11 mouse cellular contexts compared by ENCODE assay signal in the genomic region with DNA sequence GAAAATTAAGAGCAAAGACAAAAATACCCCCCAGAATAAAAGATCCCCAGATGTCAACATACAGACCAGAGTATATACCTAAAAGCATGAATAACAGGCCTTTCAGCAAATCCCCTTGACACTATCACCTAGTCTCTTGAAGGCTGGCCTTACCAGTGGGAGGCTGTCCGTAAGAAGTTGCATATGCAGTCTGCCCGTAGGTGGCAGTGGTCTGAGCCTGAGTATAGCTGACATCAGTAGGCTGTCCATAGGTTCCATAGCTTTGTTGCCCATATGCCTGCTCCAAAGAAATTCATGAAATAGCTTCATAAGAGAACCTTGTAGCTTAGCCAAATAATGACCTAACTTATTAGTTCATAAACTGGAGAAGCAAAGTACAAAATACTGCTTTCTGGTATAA. TPM values are rescaled to one million over a fixed set of nuclear protein-coding genes. Genes with fewer than 3 reads are reported as not detected.
A peak's percentile ranks its signal among the peaks of the same experiment; 100 is the strongest.
DNase-seq lines count a peak whose midpoint lies in the region; ATAC-seq and TF ChIP-seq lines count a peak whose summit lies in the region.
"Had no signal": no experiment of that assay in that cellular context is flagged by ENCODE, and none has a peak within 500 bp of the region (broad histone marks: within the 10 kb centered on the region; RNA-seq: fewer than 3 reads in every experiment).

No protein-coding gene starts in this region.

- H3K27ac ChIP-seq in hindbrain, embryonic 11.5 days (ENCODE audit: low read depth, low read length): no peak overlapping the region
- no peak overlapping the region for H3K27ac ChIP-seq in hindbrain, embryonic 13.5 days
- H3K27ac ChIP-seq in midbrain, embryonic 14.5 days (replicated peaks; ENCODE audit: low read depth, low read length): no peak overlapping the region
- H3K27ac ChIP-seq in midbrain, embryonic 11.5 days (ENCODE audit: low read depth, low read length): no peak overlapping the region
- no peak overlapping the region for H3K27ac ChIP-seq in embryonic fibroblast, embryonic 13.5 days (ENCODE audit: insufficient read depth, low read length)
- H3K27ac ChIP-seq: embryonic facial prominence, embryonic 12.5 days had no signal

- no peaks in the 10 kb centered on the region for H3K4me1 ChIP-seq in hindbrain, embryonic 11.5 days (replicated peaks; ENCODE audit: control insufficient read depth, insufficient read depth, low read length)
- H3K4me1 ChIP-seq in hindbrain, embryonic 13.5 days (replicated peaks): peaks cover 13% of the 10 kb centered on the region
- peaks cover 16% of the 10 kb centered on the region for H3K4me1 ChIP-seq in midbrain, embryonic 14.5 days (ENCODE audit: control insufficient read depth, insufficient read depth, low read length)
- H3K4me1 ChIP-seq in midbrain, embryonic 11.5 days (ENCODE audit: control insufficient read depth, insufficient read depth, low read length): peaks cover 5% of the 10 kb centered on the region; the same call in 1 of the 2 replicates
- H3K4me1 ChIP-seq in embryonic fibroblast, embryonic 13.5 days (ENCODE audit: control insufficient read depth, insufficient read depth, low read length): no peaks in the 10 kb centered on the region

- TF ChIP-seq POLR2A in embryonic fibroblast, embryonic 13.5 days (IDR thresholded peaks at IDR 0.05; ENCODE audit: low read depth, low read length): no peak

- H3K4me3 ChIP-seq in hindbrain, embryonic 11.5 days (ENCODE audit: low read depth, low read length): no peak overlapping the region
- no peak overlapping the region for H3K4me3 ChIP-seq in hindbrain, embryonic 13.5 days
- no peak overlapping the region for H3K4me3 ChIP-seq in midbrain, embryonic 14.5 days (replicated peaks; ENCODE audit: low read depth, low read length)
- H3K4me3 ChIP-seq in midbrain, embryonic 11.5 days (ENCODE audit: low read depth, low read length): no peak overlapping the region
- no peak overlapping the region for H3K4me3 ChIP-seq in embryonic fibroblast, embryonic 13.5 days (ENCODE audit: insufficient read depth, low read length)
- H3K4me3 ChIP-seq: embryonic facial prominence, embryonic 12.5 days had no signal

- no peak for ATAC-seq in hindbrain, embryonic 11.5 days (ENCODE audit: low FRiP score)
- no peak for ATAC-seq in hindbrain, embryonic 13.5 days (ENCODE audit: low FRiP score)
- ATAC-seq in midbrain, embryonic 14.5 days (ENCODE audit: low FRiP score, low TSS enrichment): no peak
- ATAC-seq in midbrain, embryonic 11.5 days (ENCODE audit: low FRiP score): no peak

- TF ChIP-seq CTCF in embryonic fibroblast, embryonic 13.5 days (IDR thresholded peaks at IDR 0.05; ENCODE audit: borderline replicate concordance, insufficient read depth, low read length): peak; percentile 36; the same call in 1 of the 2 replicates

- H3K36me3 ChIP-seq in hindbrain, embryonic 11.5 days (ENCODE audit: control insufficient read depth, insufficient read depth, low read length): peaks cover 7% of the 10 kb centered on the region
- H3K36me3 ChIP-seq in hindbrain, embryonic 13.5 days: peaks cover 54% of the 10 kb centered on the region
- H3K36me3 ChIP-seq in midbrain, embryonic 14.5 days (ENCODE audit: control insufficient read depth, insufficient read depth, low read length): peaks cover 59% of the 10 kb centered on the region
- H3K36me3 ChIP-seq in midbrain, embryonic 11.5 days (ENCODE audit: control insufficient read depth, insufficient read depth, low read length): peaks cover 29% of the 10 kb centered on the region
- H3K36me3 ChIP-seq in splenic B cell, adult 2 months (ENCODE audit: control insufficient read depth, insufficient read depth, low read length, poor library complexity, severe bottlenecking): peaks cover 24% of the 10 kb centered on the region

- WGBS in hindbrain, embryonic 11.5 days: 60% methylated on average over 2 of the region's 2 CpGs
- 38% methylated on average over 2 of the region's 2 CpGs for WGBS in hindbrain, embryonic 13.5 days
- 31% methylated on average over 2 of the region's 2 CpGs for WGBS in midbrain, embryonic 14.5 days
- 51% methylated on average over 2 of the region's 2 CpGs for WGBS in midbrain, embryonic 11.5 days

- H3K27me3 ChIP-seq in hindbrain, embryonic 11.5 days (ENCODE audit: control insufficient read depth, insufficient read depth, low read length): no peaks in the 10 kb centered on the region
- H3K27me3 ChIP-seq in hindbrain, embryonic 13.5 days: no peaks in the 10 kb centered on the region
- H3K27me3 ChIP-seq in midbrain, embryonic 14.5 days (ENCODE audit: control insufficient read depth, insufficient read depth, low read length): no peaks in the 10 kb centered on the region
- H3K27me3 ChIP-seq in midbrain, embryonic 11.5 days (ENCODE audit: control insufficient read depth, insufficient read depth, low read length): no peaks in the 10 kb centered on the region
- H3K27me3 ChIP-seq in splenic B cell, adult 2 months (ENCODE audit: control insufficient read depth, insufficient read depth, low read length, poor library complexity, severe bottlenecking): no peaks in the 10 kb centered on the region
- H3K27me3 ChIP-seq: embryonic facial prominence, embryonic 12.5 days had no signal

- H3K9ac ChIP-seq in hindbrain, embryonic 11.5 days (ENCODE audit: low read depth, low read length): no peak overlapping the region
- no peak overlapping the region for H3K9ac ChIP-seq in hindbrain, embryonic 13.5 days
- H3K9ac ChIP-seq in midbrain, embryonic 14.5 days (replicated peaks; ENCODE audit: low read length): no peak overlapping the region
- no peak overlapping the region for H3K9ac ChIP-seq in midbrain, embryonic 11.5 days (ENCODE audit: low read length)
- H3K9ac ChIP-seq: embryonic facial prominence, embryonic 12.5 days had no signal

- peak; percentile 49 for DNase-seq in hindbrain, embryonic 11.5 days (ENCODE audit: low spot score)
- peak; percentile 48 for DNase-seq in midbrain, embryonic 14.5 days
- no peak for DNase-seq in midbrain, embryonic 11.5 days (ENCODE audit: low spot score, missing footprints)
- peak; percentile 47 for DNase-seq in splenic B cell, adult 2 months (ENCODE audit: low read depth, low spot score)
- no peak for DNase-seq in ovary, postnatal 36 days (ENCODE audit: low spot score)
- no peak for DNase-seq in urinary bladder, postnatal 36 days (ENCODE audit: low spot score in 2 of 2)
- DNase-seq: heart, postnatal 4 days; right cerebral cortex, postnatal 4 days had no signal

- no peak overlapping the region for H3K4me2 ChIP-seq in hindbrain, embryonic 11.5 days (replicated peaks; ENCODE audit: low read depth, low read length)
- H3K4me2 ChIP-seq in hindbrain, embryonic 13.5 days: no peak overlapping the region
- H3K4me2 ChIP-seq in midbrain, embryonic 14.5 days (ENCODE audit: low read length): no peak overlapping the region
- H3K4me2 ChIP-seq in midbrain, embryonic 11.5 days: no peak overlapping the region
- H3K4me2 ChIP-seq: embryonic facial prominence, embryonic 12.5 days had no signal

- H3K9me3 ChIP-seq in hindbrain, embryonic 11.5 days (ENCODE audit: control insufficient read depth, low read length): no peaks in the 10 kb centered on the region
- H3K9me3 ChIP-seq in hindbrain, embryonic 13.5 days: no peaks in the 10 kb centered on the region
- no peaks in the 10 kb centered on the region for H3K9me3 ChIP-seq in midbrain, embryonic 14.5 days (ENCODE audit: control insufficient read depth, low read length)
- H3K9me3 ChIP-seq in midbrain, embryonic 11.5 days (ENCODE audit: control insufficient read depth, low read length): no peaks in the 10 kb centered on the region
- H3K9me3 ChIP-seq: embryonic facial prominence, embryonic 12.5 days had no signal

RNA-seq across cellular contexts. Expression of gene Rhbdd3, which starts 7.0 kb away (rescaled TPM):
- 17.3 and 18.2 TPM in 2 replicates for polyA plus RNA-seq in hindbrain, embryonic 11.5 days (2014; fragmentation: Nextera tagmentation; extraction: Ambion mirVana)
- polyA plus RNA-seq in hindbrain, embryonic 13.5 days (2015; fragmentation: Nextera tagmentation; extraction: Ambion mirVana): 30.9 and 35.6 TPM in 2 replicates
- polyA plus RNA-seq in midbrain, embryonic 14.5 days (2014; fragmentation: Nextera tagmentation; extraction: Ambion mirVana): 34.5 and 45.4 TPM in 2 replicates
- 20.4 and 21.3 TPM in 2 replicates for polyA plus RNA-seq in midbrain, embryonic 11.5 days (2014; fragmentation: Nextera tagmentation; extraction: Ambion mirVana)
- polyA plus RNA-seq in embryonic fibroblast, embryonic 13.5 days (2011; ENCODE audit: insufficient read length, low read depth, missing spikeins): 16.5 and 19.5 TPM in 2 replicates

RNA-seq across cellular contexts. Expression of gene Ewsr1, which starts 7.4 kb away (rescaled TPM):
- polyA plus RNA-seq in hindbrain, embryonic 11.5 days (2014; fragmentation: Nextera tagmentation; extraction: Ambion mirVana): 430 and 463 TPM in 2 replicates
- polyA plus RNA-seq in hindbrain, embryonic 13.5 days (2015; fragmentation: Nextera tagmentation; extraction: Ambion mirVana): 670 and 686 TPM in 2 replicates
- 346 and 428 TPM in 2 replicates for polyA plus RNA-seq in midbrain, embryonic 14.5 days (2014; fragmentation: Nextera tagmentation; extraction: Ambion mirVana)
- 419 and 422 TPM in 2 replicates for polyA plus RNA-seq in midbrain, embryonic 11.5 days (2014; fragmentation: Nextera tagmentation; extraction: Ambion mirVana)
- polyA plus RNA-seq in embryonic fibroblast, embryonic 13.5 days (2011; ENCODE audit: insufficient read length, low read depth, missing spikeins): 559 and 769 TPM in 2 replicates

RNA-seq across cellular contexts. Expression of gene Gas2l1, which starts 26.6 kb away (rescaled TPM):
- 23.0 and 24.8 TPM in 2 replicates for polyA plus RNA-seq in hindbrain, embryonic 11.5 days (2014; fragmentation: Nextera tagmentation; extraction: Ambion mirVana)
- polyA plus RNA-seq in hindbrain, embryonic 13.5 days (2015; fragmentation: Nextera tagmentation; extraction: Ambion mirVana): 19.1 and 20.2 TPM in 2 replicates
- 19.7 and 22.1 TPM in 2 replicates for polyA plus RNA-seq in midbrain, embryonic 14.5 days (2014; fragmentation: Nextera tagmentation; extraction: Ambion mirVana)
- polyA plus RNA-seq in midbrain, embryonic 11.5 days (2014; fragmentation: Nextera tagmentation; extraction: Ambion mirVana): 19.4 and 23.1 TPM in 2 replicates
- polyA plus RNA-seq in embryonic fibroblast, embryonic 13.5 days (2011; ENCODE audit: insufficient read length, low read depth, missing spikeins): 37.8 and 50.2 TPM in 2 replicates

RNA-seq across cellular contexts. Expression of gene Rasl10a, which starts 33.8 kb away (rescaled TPM):
- polyA plus RNA-seq in hindbrain, embryonic 11.5 days (2014; fragmentation: Nextera tagmentation; extraction: Ambion mirVana): 0.40 and 0.46 TPM in 2 replicates
- 0.84 and 1.2 TPM in 2 replicates for polyA plus RNA-seq in hindbrain, embryonic 13.5 days (2015; fragmentation: Nextera tagmentation; extraction: Ambion mirVana)
- polyA plus RNA-seq in midbrain, embryonic 14.5 days (2014; fragmentation: Nextera tagmentation; extraction: Ambion mirVana): 0.33 and 1.3 TPM in 2 replicates
- polyA plus RNA-seq in midbrain, embryonic 11.5 days (2014; fragmentation: Nextera tagmentation; extraction: Ambion mirVana): 0.19 and 0.37 TPM in 2 replicates
- polyA plus RNA-seq in embryonic fibroblast, embryonic 13.5 days (2011; ENCODE audit: insufficient read length, low read depth, missing spikeins): not detected in 2 replicates

Comparison
In these comparisons a context has a peak if more than half of its experiments do, and no peak if none do; other contexts are left out.
1. DNase-seq: peak in hindbrain, embryonic 11.5 days (single experiment), midbrain, embryonic 14.5 days (single experiment) and splenic B cell, adult 2 months (single experiment); none in midbrain, embryonic 11.5 days (single experiment), ovary, postnatal 36 days (single experiment) and urinary bladder, postnatal 36 days (0 of 2).